Mouse (Mus musculus) hindbrain, embryonic 14.5 days (tissue): ENCODE results near the gene Slc39a1. TPM values are rescaled to one million over a fixed set of nuclear protein-coding genes. Genes with fewer than 3 reads are reported as not detected.
A peak's percentile ranks its signal among the peaks of the same experiment; 100 is the strongest.

ENCODE experiments used
- ATAC-seq: fragments of 200-750 bp; cut with Nextera tagmentation; 2 replicates; pipeline ENCODE4 v1.8.0; 2017; ENCODE audit warnings: moderate number of reproducible peaks, mild to moderate bottlenecking, moderate TSS enrichment, moderate library complexity; ENCODE audit not compliant: low FRiP score
- DNase-seq: peaks from one replicate; pipeline ENCODE4 v3.0.0-alpha.2; 2015; ENCODE audit warnings: low spot score
- H3K27ac ChIP-seq: fragments of 300-500 bp; sonication (generic); 2 replicates; pipeline ENCODE4 v1.5.1; 2014; ENCODE audit warnings: mild to moderate bottlenecking, moderate library complexity
- H3K27me3 ChIP-seq: fragments of 300-500 bp; sonication (generic); 2 replicates; pipeline ENCODE4 v1.6.1; 2014; ENCODE audit warnings: mild to moderate bottlenecking, low read length, mixed read lengths; ENCODE audit not compliant: control insufficient read depth, insufficient read depth
- H3K36me3 ChIP-seq: fragments of 300-500 bp; sonication (generic); replicated peaks from 2 replicates; pipeline ENCODE4 v1.6.1; 2014; ENCODE audit not compliant: control insufficient read depth, insufficient read depth
- H3K4me1 ChIP-seq: fragments of 300-500 bp; sonication (generic); replicated peaks from 2 replicates; pipeline ENCODE4 v1.6.1; 2014; ENCODE audit warnings: antibody characterized with exemption, low read length, mixed read lengths; ENCODE audit not compliant: control insufficient read depth, insufficient read depth
- H3K4me2 ChIP-seq: fragments of 300-500 bp; sonication (generic); replicated peaks from 2 replicates; pipeline ENCODE4 v1.6.1; 2014; ENCODE audit warnings: mild to moderate bottlenecking, moderate library complexity
- H3K4me3 ChIP-seq: fragments of 300-500 bp; sonication (generic); replicated peaks from 2 replicates; pipeline ENCODE4 v1.5.1; 2014; ENCODE audit warnings: mild to moderate bottlenecking, low read length
- H3K9ac ChIP-seq: fragments of 300-500 bp; sonication (generic); 2 replicates; pipeline ENCODE4 v1.6.1; 2014
- H3K9me3 ChIP-seq: fragments of 300-500 bp; sonication (generic); 2 replicates; pipeline ENCODE4 v1.6.1; 2016; ENCODE audit warnings: low read length; ENCODE audit not compliant: control insufficient read depth
- WGBS: fragments of 180-500 bp; shearing (Covaris S2); extraction: QIAGEN DNeasy Blood & Tissue Kit; methylation state at CpG from one replicate; pipeline ENCODE4 v1.1.7; 2014; 5-methylcytosine and 5-hydroxymethylcytosine counted together
- polyA plus RNA-seq: library from polyadenylated mRNA; unstranded; fragments of >200 nt; fragmentation: Nextera tagmentation; extraction: Ambion mirVana; gene quantifications from 2 replicates; pipeline ENCODE4 v1.2.1, GENCODE M21; 2014

The Slc39a1 gene
- polyA plus RNA-seq, 1 experiment from 2014 or later = 48.0 TPM

- ATAC-seq (no peak), DNase-seq (no peak)
- H3K9ac ChIP-seq = no peak overlapping the region
- peaks cover 66% of the 10 kb centered on the region for H3K36me3 ChIP-seq
- WGBS = 88% methylated on average over 4 of the region's 4 CpGs
- H3K9me3 ChIP-seq = no peaks in the 10 kb centered on the region
- H3K4me2 ChIP-seq = no peak overlapping the region
- H3K4me3 ChIP-seq = no peak overlapping the region
- no peaks in the 10 kb centered on the region for H3K27me3 ChIP-seq
- H3K4me1 ChIP-seq = peaks cover 17% of the 10 kb centered on the region
- no peak overlapping the region for H3K27ac ChIP-seq
Measured at GRCm38 (mm10) chr3:90258521-90258920, 10.5 kb downstream of the Slc39a1 start.

- no peak for ATAC-seq
Measured at GRCm38 (mm10) chr3:90263121-90263771, 15.3 kb downstream of the Slc39a1 start.

GRCm38 (mm10) chr3:90264687-90265033, 16.7 kb downstream of the Slc39a1 start:
- DNase-seq (no peak), ATAC-seq (no peak)
- H3K9me3 ChIP-seq = no peaks in the 10 kb centered on the region
- H3K4me1 ChIP-seq = peaks cover 12% of the 10 kb centered on the region
- peak overlapping the region; percentile 96 for H3K4me3 ChIP-seq
- peak overlapping the region; percentile 95 for H3K9ac ChIP-seq
- no peaks in the 10 kb centered on the region for H3K27me3 ChIP-seq
- H3K4me2 ChIP-seq = peak overlapping the region; percentile 78
- 35% methylated on average over 10 of the region's 10 CpGs for WGBS
- peak overlapping the region; percentile 95 for H3K27ac ChIP-seq
- peaks cover 49% of the 10 kb centered on the region for H3K36me3 ChIP-seq

More at GRCm38 (mm10) chr3:90263121-90263771, 15.3 kb downstream of the Slc39a1 start:
- 90% methylated on average over 5 of the region's 5 CpGs for WGBS
- no peak for DNase-seq
- Histone ChIP-seq H3K9me3 (no peaks in the 10 kb centered on the region), H3K9ac (no peak overlapping the region), H3K36me3 (peaks cover 58% of the 10 kb centered on the region), H3K4me1 (peaks cover 12% of the 10 kb centered on the region), H3K4me3 (no peak overlapping the region), H3K27ac (no peak overlapping the region), H3K27me3 (no peaks in the 10 kb centered on the region), H3K4me2 (no peak overlapping the region)

GRCm38 (mm10) chr3:90265034-90265931, 17.3 kb downstream of the Slc39a1 start, which contains the start of gene Dennd4b:
Gene Dennd4b (plus strand): TSS chr3:90265185.
- DNase-seq (peak; percentile 83), ATAC-seq (peak; percentile 86)
- under 1% methylated on average over 71 of the region's 87 CpGs for WGBS
- H3K9ac ChIP-seq = peak within 1 kb of the TSS; percentile 95
- peak within 1 kb of the TSS; percentile 95 for H3K27ac ChIP-seq
- H3K4me2 ChIP-seq = peak within 1 kb of the TSS; percentile 78
- no peaks in the 10 kb centered on the region for H3K27me3 ChIP-seq
- peaks cover 12% of the 10 kb centered on the region for H3K4me1 ChIP-seq
- H3K36me3 ChIP-seq = peaks cover 43% of the 10 kb centered on the region
- H3K9me3 ChIP-seq = no peaks in the 10 kb centered on the region
- H3K4me3 ChIP-seq = peak within 1 kb of the TSS; percentile 96

GRCm38 (mm10) chr3:90265932-90266741, 18.2 kb downstream of the Slc39a1 start:
- Histone ChIP-seq H3K4me2 (peak overlapping the region; percentile 78), H3K9ac (peak overlapping the region; percentile 95), H3K4me3 (peak overlapping the region; percentile 96), H3K9me3 (no peaks in the 10 kb centered on the region), H3K27ac (peak overlapping the region; percentile 95), H3K4me1 (peaks cover 12% of the 10 kb centered on the region), H3K27me3 (no peaks in the 10 kb centered on the region), H3K36me3 (peaks cover 36% of the 10 kb centered on the region)
- peak; percentile 31 for DNase-seq
- ATAC-seq = peak; percentile 46
- WGBS = 26% methylated on average over 16 of the region's 16 CpGs

- Histone ChIP-seq H3K27ac (no peak overlapping the region), H3K9me3 (no peaks in the 10 kb centered on the region), H3K4me1 (peaks cover 12% of the 10 kb centered on the region), H3K4me3 (no peak overlapping the region), H3K27me3 (no peaks in the 10 kb centered on the region), H3K36me3 (peaks cover 32% of the 10 kb centered on the region), H3K4me2 (peak overlapping the region; percentile 78), H3K9ac (peak overlapping the region; percentile 95; the same call in 1 of the 2 replicates)
- ATAC-seq = no peak
- no peak for DNase-seq
- WGBS = 94% methylated on average over 20 of the region's 20 CpGs
Measured at GRCm38 (mm10) chr3:90266901-90267775, 19.2 kb downstream of the Slc39a1 start.

- no peaks in the 10 kb centered on the region for H3K9me3 ChIP-seq
- WGBS = 94% methylated on average over 11 of the region's 11 CpGs
- H3K4me3 ChIP-seq = no peak overlapping the region
- no peak overlapping the region for H3K27ac ChIP-seq
- H3K9ac ChIP-seq = no peak overlapping the region
- no peaks in the 10 kb centered on the region for H3K27me3 ChIP-seq
- ATAC-seq (no peak), DNase-seq (no peak)
- peaks cover 12% of the 10 kb centered on the region for H3K4me1 ChIP-seq
- peaks cover 32% of the 10 kb centered on the region for H3K36me3 ChIP-seq
- H3K4me2 ChIP-seq = no peak overlapping the region
Measured at GRCm38 (mm10) chr3:90268190-90268589, 20.2 kb downstream of the Slc39a1 start.

- H3K9ac ChIP-seq = no peak overlapping the region
- peaks cover 12% of the 10 kb centered on the region for H3K4me1 ChIP-seq
- H3K4me2 ChIP-seq = no peak overlapping the region
- no peak overlapping the region for H3K4me3 ChIP-seq
- H3K36me3 ChIP-seq = peaks cover 31% of the 10 kb centered on the region
- H3K27me3 ChIP-seq = no peaks in the 10 kb centered on the region
- ATAC-seq = no peak
- no peaks in the 10 kb centered on the region for H3K9me3 ChIP-seq
- H3K27ac ChIP-seq = no peak overlapping the region
- no peak for DNase-seq
- 89% methylated on average over 16 of the region's 16 CpGs for WGBS
Measured at GRCm38 (mm10) chr3:90268971-90269370, 21.0 kb downstream of the Slc39a1 start.
